Mouse (Mus musculus) kidney, postnatal 0 days (tissue): ENCODE measurements at regions not wholly inside any gene's neighbourhood (a gene's known extent, or its start where the extent isn't known, plus 50 kb on each side); places are given as distances from the start of the nearest gene placed in this dataset.

Experiments used
- ATAC-seq: fragments of 200-750 bp; cut with Nextera tagmentation; replicated peaks from 2 replicates; pipeline ENCODE4 v1.8.0; 2017; ENCODE audit warnings: low read depth, moderate number of reproducible peaks, moderate TSS enrichment, moderate library complexity; ENCODE audit not compliant: low FRiP score
- DNase-seq: peaks from one replicate; pipeline ENCODE4 v3.0.0-alpha.2; 2016; ENCODE audit warnings: low spot score
- H3K27ac ChIP-seq: fragments of 300-500 bp; sonication (generic); 2 replicates; pipeline ENCODE4 v1.5.1; 2014; ENCODE audit warnings: mild to moderate bottlenecking
- H3K27me3 ChIP-seq: fragments of 300-500 bp; sonication (generic); 2 replicates; pipeline ENCODE4 v1.6.1; 2014; ENCODE audit warnings: low read length, mixed read lengths; ENCODE audit not compliant: insufficient read depth
- H3K36me3 ChIP-seq: fragments of 300-500 bp; sonication (generic); 2 replicates; pipeline ENCODE4 v1.6.1; 2014; ENCODE audit warnings: low read length, mixed read lengths; ENCODE audit not compliant: insufficient read depth
- H3K4me1 ChIP-seq: fragments of 300-500 bp; sonication (generic); replicated peaks from 2 replicates; pipeline ENCODE4 v1.6.1; 2014; ENCODE audit warnings: antibody characterized with exemption, low read length, mixed read lengths; ENCODE audit not compliant: insufficient read depth
- H3K4me2 ChIP-seq: fragments of 300-500 bp; sonication (generic); 2 replicates; pipeline ENCODE4 v1.6.1; 2014; ENCODE audit warnings: mild to moderate bottlenecking, low read length, moderate library complexity, mixed read lengths
- H3K4me3 ChIP-seq: fragments of 300-500 bp; sonication (generic); replicated peaks from 2 replicates; pipeline ENCODE4 v1.5.1; 2014; ENCODE audit warnings: low read depth, low read length
- H3K9ac ChIP-seq: fragments of 300-500 bp; sonication (generic); 2 replicates; pipeline ENCODE4 v1.6.1; 2014; ENCODE audit warnings: low read depth, low read length
- H3K9me3 ChIP-seq: fragments of 300-500 bp; sonication (generic); replicated peaks from 2 replicates; pipeline ENCODE4 v1.6.1; 2016; ENCODE audit warnings: low read length, inconsistent platforms, mixed read lengths
- CTCF ChIP-seq: IDR thresholded peaks from 2 replicates; pipeline ENCODE4 v1.5.1; 2016; ENCODE audit warnings: antibody characterized with exemption, low read depth, mild to moderate bottlenecking, moderate library complexity
- WGBS: fragments of 180-500 bp; shearing (Covaris S2); extraction: QIAGEN DNeasy Blood & Tissue Kit; methylation state at CpG from one replicate; pipeline ENCODE4 v1.1.7; 2014; 5-methylcytosine and 5-hydroxymethylcytosine counted together

DNA sequence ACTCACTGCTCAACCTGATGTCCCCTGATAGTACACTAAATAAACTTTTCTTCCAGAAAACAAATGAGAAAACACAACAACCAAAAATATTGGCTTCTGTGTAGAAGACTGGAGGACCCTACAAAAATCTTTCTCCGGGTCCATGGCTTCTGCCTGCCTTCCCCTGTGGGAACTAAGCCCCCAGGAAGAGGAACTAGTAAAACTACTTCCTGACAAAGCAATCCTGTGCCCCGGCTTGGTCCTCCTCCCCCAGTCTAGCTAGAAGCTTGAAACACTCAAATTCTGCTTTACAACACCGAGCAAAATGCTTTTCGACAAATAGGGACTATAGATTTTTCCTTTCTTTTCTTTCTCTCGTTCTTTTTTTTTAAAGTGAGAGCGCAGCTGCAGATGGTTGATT is 51.3 kb upstream of the Mki67 start:
- no peak overlapping the region for H3K4me2 ChIP-seq
- no peak for DNase-seq
- no peak for ATAC-seq
- H3K9me3 ChIP-seq, result no peaks in the 10 kb centered on the region
- no peaks in the 10 kb centered on the region for H3K27me3 ChIP-seq
- no peak overlapping the region for H3K9ac ChIP-seq
- H3K36me3 ChIP-seq, result no peaks in the 10 kb centered on the region
- H3K27ac ChIP-seq, result no peak overlapping the region
- H3K4me3 ChIP-seq, result no peak overlapping the region
- WGBS, result 56% methylated on average over 6 of the region's 6 CpGs
- no peaks in the 10 kb centered on the region for H3K4me1 ChIP-seq
- TF ChIP-seq CTCF, result no peak

DNA sequence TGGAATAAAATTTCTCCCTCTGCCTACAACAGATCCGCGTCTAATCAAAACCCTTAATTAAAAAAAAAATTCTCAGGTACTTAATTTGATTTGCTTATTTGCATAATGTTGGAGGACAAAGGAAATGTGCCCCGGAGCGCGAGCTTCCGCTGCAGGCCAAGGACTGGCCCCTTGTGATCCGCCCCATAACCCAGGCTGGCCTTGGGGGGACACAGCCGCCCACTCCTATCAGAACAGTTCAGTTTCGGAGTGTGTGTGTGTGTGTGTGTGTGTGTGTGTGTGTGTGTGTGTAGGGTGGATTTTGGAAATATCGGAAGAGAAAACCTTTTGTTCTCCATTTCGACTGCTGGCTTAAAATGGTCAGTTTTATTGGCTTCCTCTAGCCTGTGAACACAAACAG is 51.9 kb upstream of the Mki67 start:
- H3K4me2 ChIP-seq, result no peak overlapping the region
- no peaks in the 10 kb centered on the region for H3K9me3 ChIP-seq
- DNase-seq, result no peak
- H3K27ac ChIP-seq, result no peak overlapping the region
- H3K4me3 ChIP-seq, result no peak overlapping the region
- H3K27me3 ChIP-seq, result no peaks in the 10 kb centered on the region
- no peak overlapping the region for H3K9ac ChIP-seq
- WGBS, result 81% methylated on average over 11 of the region's 11 CpGs
- no peaks in the 10 kb centered on the region for H3K4me1 ChIP-seq
- no peak for ATAC-seq
- H3K36me3 ChIP-seq, result no peaks in the 10 kb centered on the region
- TF ChIP-seq CTCF, result no peak

GRCm38 (mm10) chr7:135768592-135768991 is 52.4 kb upstream of the Mki67 start:
- Histone ChIP-seq H3K4me2 (no peak overlapping the region), H3K4me3 (no peak overlapping the region), H3K27ac (no peak overlapping the region), H3K9ac (no peak overlapping the region), H3K9me3 (no peaks in the 10 kb centered on the region), H3K36me3 (no peaks in the 10 kb centered on the region), H3K27me3 (no peaks in the 10 kb centered on the region), H3K4me1 (no peaks in the 10 kb centered on the region)
- DNase-seq, result peak; percentile 93
- no peak; the same call in 1 of the 2 replicates for ATAC-seq
- WGBS, result 11% methylated on average over 3 of the region's 3 CpGs
- TF ChIP-seq CTCF, result peak; percentile 90

GRCm38 (mm10) chr7:135769082-135769673 is 53.0 kb upstream of the Mki67 start:
- Histone ChIP-seq H3K27ac (no peak overlapping the region), H3K4me2 (no peak overlapping the region; the same call in 1 of the 2 replicates), H3K4me3 (no peak overlapping the region), H3K27me3 (no peaks in the 10 kb centered on the region), H3K4me1 (no peaks in the 10 kb centered on the region), H3K9me3 (no peaks in the 10 kb centered on the region), H3K9ac (no peak overlapping the region), H3K36me3 (no peaks in the 10 kb centered on the region)
- ATAC-seq, result no peak
- no peak for TF ChIP-seq CTCF
- DNase-seq, result no peak
- 32% methylated on average over 21 of the region's 21 CpGs for WGBS

DNA sequence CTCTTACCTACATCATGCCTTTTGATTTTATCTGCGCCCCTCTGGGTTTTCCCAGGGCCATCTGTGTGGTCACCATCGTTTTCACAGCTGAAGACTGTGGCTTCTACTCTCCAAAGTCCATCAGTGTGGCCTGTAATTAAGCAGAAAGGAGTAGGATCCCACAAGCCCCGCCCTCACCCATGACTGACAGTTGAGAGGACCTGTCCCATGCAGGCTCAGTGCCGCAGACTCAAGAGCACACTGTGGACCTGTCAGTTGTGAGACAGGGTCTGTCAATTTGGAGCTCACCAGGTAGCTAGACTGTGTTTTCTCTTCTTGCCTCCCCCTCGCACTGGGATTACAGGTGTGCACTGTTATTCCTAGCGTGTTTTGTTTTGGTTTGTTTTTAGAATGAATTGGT is 53.9 kb upstream of the Mki67 start:
- 72% methylated on average over 6 of the region's 6 CpGs for WGBS
- TF ChIP-seq CTCF, result no peak
- ATAC-seq (no peak), DNase-seq (no peak)
- H3K36me3 ChIP-seq, result no peaks in the 10 kb centered on the region
- H3K9ac ChIP-seq, result no peak overlapping the region
- no peak overlapping the region for H3K27ac ChIP-seq
- no peak overlapping the region for H3K4me2 ChIP-seq
- no peaks in the 10 kb centered on the region for H3K27me3 ChIP-seq
- H3K9me3 ChIP-seq, result no peaks in the 10 kb centered on the region
- H3K4me1 ChIP-seq, result no peaks in the 10 kb centered on the region
- H3K4me3 ChIP-seq, result no peak overlapping the region

DNA sequence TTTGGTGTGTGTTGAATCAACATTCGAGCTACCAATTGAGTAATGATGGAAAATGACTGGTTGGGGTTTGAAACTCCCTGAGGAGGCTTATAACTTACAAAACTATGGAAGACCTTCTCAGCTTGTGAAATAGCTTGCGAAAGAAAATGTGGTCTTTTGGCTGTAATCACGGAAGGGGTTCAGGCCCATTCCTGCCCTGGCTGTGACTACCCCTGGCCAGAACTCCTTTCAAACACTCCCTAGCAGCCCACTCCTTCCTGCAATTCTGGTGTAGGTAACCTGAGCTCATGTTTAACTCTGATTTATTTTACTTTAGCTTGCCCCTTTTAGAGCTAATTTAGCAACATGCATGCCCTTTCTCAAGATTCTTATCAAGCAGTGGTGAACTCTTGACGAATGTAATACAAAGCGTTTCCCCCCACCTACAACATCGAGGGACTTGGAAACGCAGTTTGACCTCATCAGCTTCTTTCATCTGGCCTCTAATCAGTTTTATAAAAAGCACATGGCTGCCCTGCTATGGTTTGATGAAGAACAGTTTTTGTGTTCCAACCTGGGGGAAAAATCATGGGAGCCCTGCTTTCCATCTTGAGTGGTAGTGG is 59.8 kb upstream of the Mki67 start:
- H3K9ac ChIP-seq, result no peak overlapping the region
- no peaks in the 10 kb centered on the region for H3K9me3 ChIP-seq
- no peak overlapping the region for H3K4me2 ChIP-seq
- no peaks in the 10 kb centered on the region for H3K36me3 ChIP-seq
- H3K27ac ChIP-seq, result no peak overlapping the region
- WGBS, result 29% methylated on average over 7 of the region's 7 CpGs
- H3K4me1 ChIP-seq, result no peaks in the 10 kb centered on the region
- H3K4me3 ChIP-seq, result no peak overlapping the region
- no peak for TF ChIP-seq CTCF
- ATAC-seq, result no peak
- DNase-seq, result no peak
- no peaks in the 10 kb centered on the region for H3K27me3 ChIP-seq

DNA sequence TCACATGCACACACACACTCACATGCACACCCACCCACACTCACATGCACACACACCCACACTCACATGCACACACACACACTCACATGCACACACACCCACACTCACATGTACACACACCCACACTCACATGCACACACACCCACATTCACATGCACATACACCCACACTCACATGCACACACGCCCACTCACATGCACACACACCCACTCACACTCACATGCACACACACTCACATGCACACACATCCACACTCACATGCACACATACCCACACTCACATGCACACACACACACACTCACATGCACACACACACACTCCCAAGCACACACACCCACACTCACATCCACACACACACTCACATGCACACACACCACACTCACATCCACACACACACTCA is 74.0 kb upstream of the Mki67 start:
- Histone ChIP-seq H3K4me1 (no peaks in the 10 kb centered on the region), H3K4me3 (no peak overlapping the region), H3K4me2 (no peak overlapping the region), H3K36me3 (no peaks in the 10 kb centered on the region), H3K9ac (no peak overlapping the region), H3K27me3 (no peaks in the 10 kb centered on the region), H3K27ac (no peak overlapping the region), H3K9me3 (no peaks in the 10 kb centered on the region)
- TF ChIP-seq CTCF, result no peak
- ATAC-seq (no peak), DNase-seq (no peak)
- WGBS, result 91% methylated on average over 1 of the region's 1 CpGs
